Mouse (Mus musculus): ENCODE data around the gene Ak5.

DNA sequence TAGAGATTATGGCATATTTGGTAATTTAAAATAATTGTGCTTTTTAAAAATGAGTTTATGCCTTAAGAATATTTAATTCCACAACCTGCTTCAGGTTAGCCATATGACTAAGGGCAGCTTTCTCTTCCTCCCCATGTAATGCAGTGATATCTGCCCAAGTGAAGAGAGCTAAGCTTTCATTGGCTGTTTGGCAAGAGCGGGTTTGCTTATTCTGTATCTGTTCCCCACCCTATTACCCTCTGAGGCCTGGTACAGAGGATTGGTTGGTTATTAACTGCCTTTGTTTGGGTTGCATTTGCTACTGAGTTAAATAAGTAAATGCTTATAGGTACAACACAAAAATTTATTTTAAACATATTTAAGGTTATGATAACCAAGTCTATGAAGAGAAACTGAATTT, 221.2 kb downstream of the Ak5 start:
- no peak for TF ChIP-seq CTCF (IDR thresholded peaks at IDR 0.05; ENCODE audit: control insufficient read depth, insufficient read depth, low read length)
- no peak for TF ChIP-seq POLR2A (IDR thresholded peaks at IDR 0.05; ENCODE audit: borderline replicate concordance, control insufficient read depth, low read depth, low read length)
